Mouse (Mus musculus) MEL (cell line): ENCODE measurements around the gene Gm8773.

Source experiments
- CTCF ChIP-seq, 3 experiments: IDR thresholded peaks in 2 of 3; conservative IDR thresholded peaks in 1 of 3; 2 replicates each; pipeline ENCODE4 v1.5.1; 2011 to 2012; ENCODE audit warnings: low read length in 3 of 3, low read depth in 2 of 3, mild to moderate bottlenecking in 2 of 3, improper control_type of control experiment in 1 of 3, inconsistent platforms in 1 of 3, mixed read lengths in 1 of 3, moderate library complexity in 1 of 3; ENCODE audit not compliant: control insufficient read depth in 1 of 3, insufficient read depth in 1 of 3, poor library complexity in 1 of 3, severe bottlenecking in 1 of 3
- E2F4 ChIP-seq: IDR thresholded peaks from 2 replicates; pipeline ENCODE4 v1.6.1; 2011; ENCODE audit warnings: low read depth, low read length, improper control_type of control experiment, borderline replicate concordance
- ELF1 ChIP-seq: IDR thresholded peaks from 2 replicates; pipeline ENCODE4 v1.6.1; 2014; ENCODE audit warnings: low read depth, mild to moderate bottlenecking, inconsistent platforms, low read length, improper control_type of control experiment, moderate library complexity
- EP300 ChIP-seq, 2 experiments: IDR thresholded peaks; 2 replicates each; pipeline ENCODE4 v1.6.1; 2011; ENCODE audit warnings: improper control_type of control experiment in 2 of 2, low read length in 2 of 2, low read depth in 1 of 2, mild to moderate bottlenecking in 1 of 2
- MAFK ChIP-seq: IDR thresholded peaks from 2 replicates; pipeline ENCODE4 v1.6.1; 2011; ENCODE audit warnings: low read depth, mild to moderate bottlenecking, low read length, improper control_type of control experiment, borderline replicate concordance
- MEF2A ChIP-seq: IDR thresholded peaks from 2 replicates; pipeline ENCODE4 v1.6.1; 2014; ENCODE audit warnings: low read depth, mild to moderate bottlenecking, inconsistent platforms, low read length, improper control_type of control experiment; ENCODE audit not compliant: poor library complexity, insufficient replicate concordance, severe bottlenecking; ENCODE audit errors: extremely low read depth
- MXI1 ChIP-seq: IDR thresholded peaks from 2 replicates; pipeline ENCODE4 v1.6.1; 2011; ENCODE audit warnings: mild to moderate bottlenecking, low read depth, low read length, improper control_type of control experiment
- POLR2A ChIP-seq, 2 experiments: IDR thresholded peaks; 2 replicates each; pipeline ENCODE4 v1.6.1; 2011 to 2012; ENCODE audit warnings: low read length in 2 of 2, mild to moderate bottlenecking in 2 of 2, control low read depth in 1 of 2, improper control_type of control experiment in 1 of 2, low read depth in 1 of 2, moderate library complexity in 1 of 2; ENCODE audit not compliant: control insufficient read depth in 1 of 2, insufficient read depth in 1 of 2, poor library complexity in 1 of 2
- POLR2AphosphoS5 ChIP-seq: IDR thresholded peaks from 2 replicates; pipeline ENCODE4 v1.6.1; 2012; ENCODE audit warnings: low read depth, borderline replicate concordance, mild to moderate bottlenecking, inconsistent platforms, low read length, moderate library complexity, mixed read lengths
- RCOR1 ChIP-seq: IDR thresholded peaks from 2 replicates; pipeline ENCODE4 v1.6.1; 2012; ENCODE audit warnings: low read depth, mild to moderate bottlenecking, inconsistent platforms, low read length, improper control_type of control experiment
- SIN3A ChIP-seq: IDR thresholded peaks from 2 replicates; pipeline ENCODE4 v1.6.1; 2012; ENCODE audit warnings: low read length, improper control_type of control experiment, inconsistent platforms
- USF1 ChIP-seq: IDR thresholded peaks from 2 replicates; pipeline ENCODE4 v1.6.1; 2014; ENCODE audit warnings: low read depth, mild to moderate bottlenecking, inconsistent platforms, low read length, improper control_type of control experiment, moderate library complexity
- USF2 ChIP-seq, 2 experiments: IDR thresholded peaks; 2 replicates each; pipeline ENCODE4 v1.6.1; 2011 to 2012; ENCODE audit warnings: improper control_type of control experiment in 2 of 2, low read length in 2 of 2, borderline replicate concordance in 1 of 2, inconsistent platforms in 1 of 2, low read depth in 1 of 2, mild to moderate bottlenecking in 1 of 2; ENCODE audit not compliant: insufficient read depth in 1 of 2
- ZNF384 ChIP-seq: IDR thresholded peaks from 2 replicates; pipeline ENCODE4 v1.6.1; 2012; ENCODE audit warnings: low read depth, mild to moderate bottlenecking, inconsistent platforms, low read length, improper control_type of control experiment

- TF ChIP-seq USF1 = no peak
- no peak for TF ChIP-seq POLR2A (IDR thresholded peaks at IDR 0.05; ENCODE audit: control insufficient read depth in 1 of 2, insufficient read depth in 1 of 2, low read depth in 1 of 2, low read length in 2 of 2, poor library complexity in 1 of 2)
- no peak for TF ChIP-seq ZNF384
- no peak for TF ChIP-seq POLR2AphosphoS5
- TF ChIP-seq MAFK = no peak
- TF ChIP-seq SIN3A = no peak
- no peak for TF ChIP-seq CTCF (IDR thresholded peaks at IDR 0.05 in 2 of 3, conservative IDR thresholded peaks at IDR 0.05 in 1 of 3; ENCODE audit: control insufficient read depth in 1 of 3, insufficient read depth in 1 of 3, low read depth in 2 of 3, low read length in 3 of 3, poor library complexity in 1 of 3, severe bottlenecking in 1 of 3)
- TF ChIP-seq EP300 (IDR thresholded peaks at IDR 0.05; ENCODE audit: low read depth in 1 of 2, low read length in 2 of 2) = no peak
- no peak for TF ChIP-seq RCOR1
- TF ChIP-seq ELF1 = no peak
- TF ChIP-seq MXI1 = no peak
- TF ChIP-seq E2F4 = no peak
- TF ChIP-seq USF2 (IDR thresholded peaks at IDR 0.05; ENCODE audit: borderline replicate concordance in 1 of 2, insufficient read depth in 1 of 2, low read depth in 1 of 2, low read length in 2 of 2) = no peak
- no peak for TF ChIP-seq MEF2A
These were observed 13.8 kb upstream of the Gm8773 start for GRCm38 (mm10) chr5:5559798-5560197.
